Mouse (Mus musculus) layer of hippocampus, adult 9-10 months (tissue): ENCODE measurements around the gene Pmm2.

ENCODE experiments used
- DNase-seq: peaks from one replicate; pipeline ENCODE4 v3.0.0; 2022; ENCODE audit warnings: low spot score

Pmm2 gene

DNA sequence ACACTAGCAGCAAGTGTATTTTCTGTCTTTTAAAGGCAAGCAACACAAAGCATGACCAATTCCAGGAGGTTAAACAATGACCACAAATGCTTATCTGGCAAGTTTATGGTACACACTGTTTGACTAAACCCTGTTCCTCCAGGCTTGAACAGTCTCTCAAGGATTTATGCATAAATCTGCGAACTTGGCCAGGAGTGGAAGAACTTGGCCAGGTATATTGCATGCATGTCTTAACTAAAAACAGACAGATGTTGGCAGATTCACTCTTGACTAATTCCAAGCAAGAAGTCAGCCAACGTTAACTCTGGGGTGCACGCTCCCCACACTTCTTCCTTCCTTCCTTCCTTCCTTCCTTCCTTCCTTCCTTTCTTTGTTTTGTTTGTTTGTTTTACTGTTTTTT lies 42.3 kb downstream of the Pmm2 start:
- DNase-seq, result no peak

DNA sequence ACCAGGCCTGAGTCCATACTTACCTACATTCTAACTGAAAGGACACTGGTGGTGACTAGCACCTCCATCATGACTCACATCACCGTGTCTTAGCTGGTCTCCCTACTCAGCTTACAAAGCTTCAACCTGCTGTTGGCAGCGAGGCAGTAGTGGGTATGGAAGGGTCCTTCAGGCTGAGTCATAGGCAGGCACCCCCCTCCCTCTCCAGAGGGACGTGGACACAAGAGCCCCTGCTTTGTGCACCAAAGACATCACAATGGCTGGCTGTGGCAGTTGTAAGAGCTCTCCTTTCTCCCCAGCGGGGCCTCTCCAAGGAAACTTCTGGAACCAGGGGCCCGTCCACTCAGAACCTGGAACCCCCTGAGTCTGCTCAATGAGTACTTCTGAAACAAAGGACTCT lies 43.0 kb downstream of the Pmm2 start, which contains the start of gene Gm5767:
Gene Gm5767 (plus strand): TSS at position 301 of the 400 bp plus-strand sequence.
- DNase-seq, result no peak

DNA sequence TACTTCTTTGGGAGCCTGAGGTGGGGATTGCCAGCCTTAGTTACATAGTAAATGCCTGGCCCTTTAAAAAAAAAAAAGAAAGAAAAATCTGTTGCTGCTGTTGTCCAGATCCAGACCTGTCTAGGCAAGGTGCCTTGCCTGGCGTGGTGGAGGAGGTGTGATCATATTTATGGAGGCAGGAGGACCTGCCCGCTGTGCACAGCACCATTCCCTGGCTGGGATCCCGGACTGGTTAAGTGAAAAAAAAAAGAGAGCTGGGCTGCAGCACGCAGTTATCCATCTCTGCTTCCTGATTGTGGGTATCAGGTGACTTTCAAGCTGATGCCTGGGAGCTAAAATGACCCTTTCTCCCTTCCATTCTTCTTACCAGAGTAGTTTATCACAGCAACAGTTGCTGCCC lies 47.6 kb downstream of the Pmm2 start:
- no peak for DNase-seq

DNA sequence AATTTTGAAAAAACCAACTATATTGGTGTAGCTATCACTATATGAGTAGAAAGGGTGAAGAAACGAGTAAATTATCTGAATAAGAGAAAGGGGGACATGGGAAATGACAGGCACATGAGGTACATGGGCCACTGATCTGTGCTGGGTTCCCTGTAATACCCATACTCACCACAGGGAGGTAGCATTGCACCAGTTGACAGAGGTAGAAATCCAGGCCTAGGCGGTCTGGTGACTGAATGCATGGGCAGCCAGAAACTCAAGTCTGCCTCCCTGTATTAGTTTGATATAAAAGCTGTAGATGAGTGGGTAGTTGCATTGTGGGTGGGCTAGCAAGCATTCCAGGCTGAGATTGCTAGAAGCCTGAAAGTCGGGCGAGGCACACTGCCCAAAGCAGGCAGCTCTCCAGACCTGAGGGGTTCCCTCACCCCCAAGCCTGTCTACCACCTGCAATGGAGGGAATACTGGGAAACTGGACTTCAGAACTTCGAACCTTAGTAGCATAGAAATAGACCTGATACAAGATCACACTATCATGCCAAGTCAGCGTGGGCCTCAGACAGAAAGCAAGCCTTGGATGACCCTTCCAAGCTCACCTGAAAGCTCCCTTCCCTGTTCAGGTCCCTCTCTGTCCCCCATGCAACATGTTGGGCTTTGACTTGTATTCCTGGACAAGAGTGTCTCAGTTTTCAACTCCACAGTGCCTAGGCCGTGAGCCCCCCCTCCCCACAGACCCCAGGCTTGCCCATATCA lies 48.8 kb downstream of the Pmm2 start:
- peak; percentile 74 for DNase-seq

DNA sequence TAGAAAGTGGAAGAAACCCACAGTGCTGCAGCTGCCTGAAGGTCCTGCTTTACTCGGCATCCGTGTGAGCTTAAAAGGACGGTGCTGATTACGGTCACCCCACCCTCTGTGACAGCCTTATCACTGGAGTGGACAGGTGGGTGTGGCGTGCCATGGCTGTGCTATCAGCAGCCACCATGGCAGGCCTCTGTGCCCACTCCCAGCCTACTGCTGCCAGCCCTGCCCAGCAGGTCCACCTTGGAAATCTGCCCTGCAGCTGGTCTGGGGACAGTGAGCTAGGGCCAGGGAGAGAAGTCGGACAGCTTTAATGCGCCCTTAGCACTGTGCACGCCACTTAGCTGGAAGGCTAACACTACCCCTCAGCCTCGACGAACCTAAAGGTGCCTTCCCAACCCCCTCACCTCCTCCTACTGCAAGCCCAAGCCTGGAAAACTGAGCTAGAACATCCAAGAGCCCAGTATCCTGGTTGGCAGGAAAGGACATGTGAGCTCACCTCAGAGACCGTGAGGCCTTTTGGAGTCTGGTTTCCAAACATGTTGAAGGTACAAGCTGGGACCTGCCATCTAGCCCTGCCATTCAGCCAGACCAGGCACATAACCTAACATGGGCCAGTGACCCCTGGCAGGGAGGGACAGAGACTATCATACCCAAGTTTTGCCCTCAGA lies 49.5 kb downstream of the Pmm2 start:
- no peak for DNase-seq

DNA sequence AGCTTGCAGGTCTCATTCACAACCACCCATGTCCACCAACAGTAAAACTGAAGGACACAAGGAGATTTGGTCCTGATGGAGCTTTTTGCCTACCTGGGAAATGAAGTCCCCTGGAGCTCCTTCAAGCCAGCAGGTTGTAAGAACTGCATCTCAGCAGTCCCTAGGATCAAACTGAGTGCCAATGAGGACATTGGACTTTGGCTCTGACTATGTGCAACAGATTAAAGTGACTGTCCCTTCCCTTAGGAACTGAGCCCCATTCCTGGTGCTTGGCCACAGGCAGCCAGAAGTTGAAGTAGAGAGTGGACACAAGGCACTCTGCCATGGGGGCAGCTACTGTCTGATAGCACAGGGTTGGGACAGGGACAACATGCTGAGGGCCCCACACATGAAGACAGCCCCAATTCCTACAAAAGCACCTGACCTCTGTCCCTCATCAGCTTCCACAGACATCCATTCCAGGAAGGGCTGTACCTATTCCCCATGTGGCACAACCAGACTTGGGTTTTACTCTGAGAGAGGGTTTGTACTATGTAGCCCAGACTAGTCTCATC lies 50.2 kb downstream of the Pmm2 start:
- no peak for DNase-seq

DNA sequence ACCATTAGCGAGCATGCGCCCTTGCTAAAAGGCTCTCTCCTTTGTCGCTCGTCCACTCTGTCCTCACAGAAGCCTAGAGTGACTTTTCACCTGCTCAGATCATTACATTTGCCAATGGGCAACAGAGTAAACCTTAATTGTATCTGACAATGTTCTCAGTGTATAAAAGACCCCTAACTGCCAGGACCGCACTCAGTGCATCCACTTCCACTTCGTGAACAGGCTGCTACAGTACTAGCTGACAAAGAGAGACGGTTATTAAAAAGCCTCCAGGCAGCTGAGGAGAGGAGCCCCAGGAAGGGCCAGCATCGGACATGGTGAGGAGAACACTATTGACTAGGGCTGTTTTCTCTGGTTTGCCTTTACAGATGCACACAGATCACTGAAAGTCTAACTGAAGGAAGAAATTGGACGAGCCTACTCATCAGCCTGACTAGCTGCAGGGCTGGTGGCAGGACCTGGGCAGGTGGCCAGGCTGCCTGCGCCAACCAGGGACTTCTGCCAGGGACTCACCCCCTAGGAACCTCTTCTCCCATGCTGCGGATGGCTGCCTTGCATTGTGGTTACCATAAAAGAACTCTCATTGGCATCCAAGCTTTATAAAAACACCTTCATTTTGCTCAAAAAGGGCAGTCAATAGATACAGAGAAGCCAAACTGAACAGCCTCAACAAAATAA lies 52.6 kb downstream of the Pmm2 start:
- DNase-seq, result peak; percentile 17

DNA sequence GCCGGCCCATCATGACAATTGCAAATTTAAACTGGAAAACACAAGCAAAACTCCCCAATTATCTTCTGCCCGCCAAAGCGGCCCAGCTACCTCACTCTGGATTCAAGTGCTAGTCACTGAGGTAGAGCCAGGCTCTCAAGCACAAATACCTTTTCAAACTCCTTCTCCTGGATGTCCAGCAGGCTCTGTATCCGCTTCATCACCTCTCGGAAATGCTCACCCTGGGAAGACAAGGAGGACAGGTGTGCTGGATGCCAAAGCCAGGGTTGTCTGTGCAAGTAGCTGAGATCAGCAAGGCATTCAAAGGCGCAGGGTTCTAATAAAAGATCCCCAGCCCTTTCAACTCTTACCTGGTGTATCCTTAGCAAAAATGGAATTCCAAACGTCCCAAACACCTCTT lies 53.7 kb downstream of the Pmm2 start:
- no peak for DNase-seq

DNA sequence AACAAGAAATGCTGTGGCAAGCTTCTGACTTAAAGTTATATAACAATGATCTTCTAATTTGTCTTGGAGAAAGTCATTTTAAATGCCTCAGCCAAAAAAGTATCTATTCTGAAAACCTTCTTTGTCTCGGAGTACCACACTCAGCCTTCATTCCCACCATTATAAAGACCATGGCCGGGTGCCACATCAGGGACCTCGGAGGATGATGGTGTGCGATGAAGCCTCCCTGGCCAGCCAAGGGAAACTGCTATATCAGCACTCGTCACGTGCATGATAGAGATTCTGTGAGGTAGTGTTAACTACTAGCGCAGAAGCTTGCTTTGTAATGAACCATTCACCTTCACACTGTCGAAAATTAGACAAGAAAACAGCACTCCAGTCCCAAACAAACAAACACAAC lies 62.1 kb downstream of the Pmm2 start:
- no peak for DNase-seq

DNA sequence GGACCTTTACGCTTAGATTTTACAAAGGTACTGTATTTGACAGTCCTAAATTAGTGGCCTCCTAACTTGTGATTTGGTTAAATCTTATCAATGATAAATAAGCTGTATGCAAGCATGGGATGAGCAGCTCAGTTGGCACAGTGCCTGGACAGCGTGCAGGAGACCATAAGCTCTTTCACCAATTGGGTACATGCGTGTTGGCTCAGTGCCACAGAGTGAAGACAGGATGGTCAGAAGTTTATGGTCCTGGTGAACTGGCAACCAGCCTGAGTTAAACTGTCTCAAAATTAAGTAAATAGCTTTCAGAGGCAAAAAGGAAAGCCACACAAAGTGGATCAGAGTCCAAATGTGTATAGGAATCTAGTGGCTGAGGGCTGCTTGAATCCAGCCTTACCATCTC lies 63.1 kb downstream of the Pmm2 start:
- DNase-seq, result no peak

DNA sequence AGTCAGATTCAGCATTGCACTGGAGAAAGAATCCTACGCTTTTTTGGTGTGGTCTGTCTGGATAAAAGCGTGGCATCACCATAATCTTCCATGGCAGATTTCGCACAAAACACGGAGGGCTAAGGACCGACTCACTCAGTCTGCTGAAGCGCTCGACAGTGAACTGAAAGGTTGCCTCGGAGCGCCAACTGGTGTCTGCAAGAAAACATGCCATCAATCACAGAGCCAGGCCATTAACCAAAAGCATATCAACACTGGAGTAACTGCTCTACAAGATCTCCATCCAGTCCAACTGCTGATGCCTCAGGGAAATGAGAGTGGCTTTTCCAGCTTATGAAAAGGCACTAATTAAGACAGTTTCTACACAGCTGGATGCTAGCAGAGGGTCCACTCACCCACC lies 74.5 kb downstream of the Pmm2 start:
- no peak for DNase-seq
